Mouse (Mus musculus) lung, adult 2 months (tissue): ENCODE measurements at regions not wholly inside any gene's neighbourhood (a gene's known extent, or its start where the extent isn't known, plus 50 kb on each side); places are given as distances from the start of the nearest gene placed in this dataset.

Experiments used
- CTCF ChIP-seq: fragments of 200-500 bp; IDR thresholded peaks from 2 replicates; pipeline ENCODE4 v1.5.1; 2011; ENCODE audit warnings: mild to moderate bottlenecking, low read length, control low read depth; ENCODE audit not compliant: insufficient read depth
- POLR2A ChIP-seq: fragments of 200-500 bp; IDR thresholded peaks from 2 replicates; pipeline ENCODE4 v1.6.1; 2011; ENCODE audit warnings: low read depth, mild to moderate bottlenecking, control low read depth, low read length, borderline replicate concordance; ENCODE audit errors: extremely low read depth

DNA sequence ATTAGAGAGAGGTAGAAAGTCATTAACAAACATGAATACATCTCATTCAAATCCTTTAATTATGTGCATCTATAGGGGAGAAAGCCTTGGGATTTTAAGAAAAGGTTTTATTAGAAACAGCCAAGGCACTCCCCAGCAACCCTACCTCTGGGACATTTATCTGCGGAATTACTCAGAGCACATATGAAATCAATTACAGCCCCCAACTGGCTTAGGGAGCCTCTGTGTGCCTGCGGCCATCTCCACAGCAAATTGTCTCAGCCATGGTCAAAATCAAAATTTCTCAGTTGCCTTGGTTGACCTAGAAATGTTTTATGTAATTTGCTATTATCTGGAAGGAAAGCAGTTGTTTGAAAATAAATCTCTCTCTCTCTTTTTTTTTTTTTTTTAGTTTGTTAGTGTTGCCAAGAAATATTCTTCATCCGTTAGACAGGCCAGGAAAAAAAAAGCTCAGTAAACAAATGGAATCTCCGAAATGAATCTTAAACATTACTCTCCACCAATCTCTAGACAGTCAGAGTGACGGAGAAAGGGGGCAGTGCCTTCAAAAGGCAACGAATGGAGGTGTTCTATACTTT is 110.0 kb upstream of the Lpar1 start:
- TF ChIP-seq CTCF (no peak), POLR2A (no peak)
